Mouse (Mus musculus) layer of hippocampus, postnatal 36 days (tissue): ENCODE data around the gene Med12. TPM values are rescaled to one million over a fixed set of nuclear protein-coding genes. Genes with fewer than 3 reads are reported as not detected.
"Not testable (repeated sequence)": the region's sequence is repeated elsewhere in the genome, so short reads cannot be mapped to it uniquely, and the experiment has no call there.

Experiments used
- DNase-seq, 2 experiments: peaks; one replicate each; pipeline ENCODE4 v3.0.0; 2022
- total RNA-seq, 2 experiments: library from RNA; stranded (reverse); gene quantifications; 2 replicates each; pipeline ENCODE4 v1.2.3; 2021

The Med12 gene
- total RNA-seq, 2 experiments from 2014 or later, result 23.1 to 26.5 TPM

DNA sequence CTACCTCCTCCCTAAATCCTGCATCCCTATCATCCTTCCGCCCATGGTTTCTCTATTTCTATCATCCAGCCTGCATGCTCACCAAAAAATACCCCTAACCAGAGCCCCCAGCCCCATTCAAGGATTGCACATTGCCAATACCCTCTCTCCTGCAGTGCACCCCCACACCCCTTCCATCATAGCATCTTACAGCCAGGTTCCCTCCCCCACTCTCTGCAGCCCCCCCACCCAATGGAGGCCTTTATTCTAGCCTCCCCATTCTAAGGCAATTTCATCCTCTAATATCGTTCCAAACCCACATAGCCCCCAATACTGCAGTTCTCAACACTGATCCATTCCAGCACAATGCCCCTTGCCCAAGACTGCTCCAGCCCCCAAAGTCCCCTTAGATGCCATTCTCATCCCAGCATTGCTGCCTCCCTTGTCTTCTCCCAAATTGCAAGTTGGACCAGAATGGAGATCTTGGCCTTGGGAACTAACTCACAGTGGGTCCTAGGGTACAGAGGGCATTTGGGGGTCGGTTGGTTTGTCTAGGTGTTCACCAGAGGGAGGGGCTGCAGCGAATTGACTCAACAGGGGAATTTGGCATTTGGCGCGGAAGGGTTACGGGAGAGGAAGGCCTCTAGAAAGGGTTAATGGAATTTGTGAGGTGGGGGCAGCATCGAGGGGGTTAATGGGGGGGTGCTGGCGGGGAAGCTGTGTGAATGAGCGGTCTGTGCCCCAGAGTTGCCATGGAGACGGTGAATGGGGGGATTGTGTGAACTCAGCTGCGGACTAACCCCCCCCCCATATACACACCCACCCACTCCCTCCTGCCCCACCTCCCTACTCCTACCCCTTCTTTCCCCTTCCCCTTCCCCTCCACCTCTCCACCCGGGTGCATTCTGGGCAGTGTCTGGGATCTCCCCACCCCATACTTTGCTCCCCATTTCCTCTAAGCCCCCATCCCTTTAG lies 25.9 kb downstream of the Med12 start:
- no peak for DNase-seq

DNA sequence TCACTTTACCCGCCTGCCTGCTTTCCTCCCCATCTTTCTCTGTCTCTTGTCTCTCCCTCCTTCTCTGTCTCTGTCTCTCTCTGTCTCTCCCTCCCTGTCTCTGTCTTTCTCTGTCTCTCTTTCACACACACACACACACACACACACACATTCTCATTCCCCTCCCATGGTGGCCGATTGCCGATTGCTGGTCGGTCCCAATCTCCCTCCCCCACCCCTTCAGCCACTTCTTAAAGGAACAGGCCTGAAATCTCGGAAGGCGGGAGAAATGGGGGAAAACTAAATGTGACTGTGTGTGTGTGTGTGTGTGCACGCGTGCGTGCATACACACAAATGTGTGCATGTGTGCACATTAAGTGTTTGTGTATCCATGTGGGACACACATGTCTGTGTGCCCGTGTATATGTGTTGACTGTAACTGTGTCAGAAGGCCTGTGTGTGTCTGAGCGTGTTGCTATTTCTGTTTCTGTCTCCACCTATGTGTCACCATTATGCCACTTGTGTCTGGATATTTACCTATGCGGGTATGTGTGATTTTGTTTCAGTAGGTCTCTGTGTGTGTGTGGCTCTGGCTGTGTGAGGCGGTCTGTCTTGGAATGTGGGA lies 26.7 kb downstream of the Med12 start:
- no peak for DNase-seq

GRCm38 (mm10) chrX:101301654-101302053 lies 27.8 kb downstream of the Med12 start:
- DNase-seq, result no peak

GRCm38 (mm10) chrX:101304646-101305045 lies 30.8 kb downstream of the Med12 start:
- no peak for DNase-seq

DNA sequence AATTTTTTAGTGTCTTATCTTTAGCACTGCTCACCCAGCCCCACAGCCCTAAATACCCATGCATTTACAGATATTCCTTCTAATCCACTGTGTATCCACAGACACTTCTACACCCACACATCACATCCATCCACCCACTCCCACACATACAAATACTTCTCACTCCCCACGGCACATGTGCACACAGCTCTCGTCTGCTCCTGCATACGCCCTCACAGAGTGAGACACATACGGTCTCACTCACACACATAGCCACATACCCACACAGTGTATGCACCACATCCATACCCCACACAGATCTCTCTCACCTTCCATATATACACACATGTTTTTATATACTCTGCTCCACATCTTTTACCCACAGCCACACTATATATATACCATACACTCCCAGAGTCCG lies 35.5 kb downstream of the Med12 start:
- DNase-seq, result no peak

- DNase-seq, result peak; percentile 75 to 80
Measured at GRCm38 (mm10) chrX:101313625-101314359, 40.0 kb downstream of the Med12 start.

GRCm38 (mm10) chrX:101319775-101320174 lies 45.9 kb downstream of the Med12 start:
- DNase-seq, result no peak

GRCm38 (mm10) chrX:101325989-101326899 lies 52.4 kb downstream of the Med12 start:
- no peak for DNase-seq

DNA sequence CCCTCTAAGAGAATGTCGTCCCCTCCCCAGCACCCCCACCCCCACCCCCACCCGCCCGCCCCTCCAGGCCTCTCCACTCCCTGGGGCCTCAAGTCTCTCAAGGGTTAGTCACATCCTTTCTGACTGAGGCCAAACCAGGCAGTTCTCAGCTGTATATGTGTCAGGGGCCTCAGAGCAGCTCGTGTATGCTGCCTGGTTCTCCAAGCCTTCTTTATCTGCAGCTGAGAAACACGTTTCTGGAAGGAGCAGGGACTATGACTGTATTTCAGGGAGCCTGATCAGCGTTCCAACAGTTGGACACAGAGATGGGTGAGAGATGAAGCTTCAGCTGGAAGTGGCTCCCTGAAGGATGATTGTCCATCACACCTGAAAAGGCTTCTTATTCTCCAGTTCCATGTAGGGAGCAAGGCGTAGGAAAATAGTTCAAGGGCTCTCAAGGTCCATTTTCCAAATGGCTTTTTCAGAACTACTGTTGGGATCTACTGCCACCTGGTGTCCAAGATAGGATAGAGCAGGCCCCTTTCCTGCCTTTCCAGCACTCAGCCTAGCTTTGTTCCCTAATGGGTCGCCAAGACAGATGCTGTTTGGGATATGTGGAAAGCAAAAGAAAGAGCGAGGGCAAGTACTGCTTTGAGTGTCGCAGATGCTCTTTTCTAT lies 55.7 kb downstream of the Med12 start:
- DNase-seq, result peak; percentile 43 to 53

DNA sequence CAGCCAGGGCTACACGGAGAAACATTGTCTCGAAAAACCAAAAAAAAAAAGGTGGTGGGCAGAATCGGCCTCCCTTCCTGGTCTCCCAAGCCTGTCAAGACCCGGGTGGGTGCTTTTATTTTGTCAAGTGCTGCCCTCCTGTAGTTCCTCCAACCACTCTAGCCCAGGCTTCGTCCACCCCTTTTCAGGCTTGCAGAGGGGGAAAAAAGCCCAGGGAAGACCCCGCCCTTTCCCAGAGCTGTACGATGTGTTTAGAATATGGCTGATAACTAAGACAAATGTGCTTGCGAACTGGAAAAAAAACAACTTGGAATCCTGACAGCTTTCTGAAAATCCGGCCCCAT lies 58.2 kb downstream of the Med12 start:
- DNase-seq, result no peak

- DNase-seq, result peak; percentile 80 to 83
Measured at GRCm38 (mm10) chrX:101332375-101333211, 58.8 kb downstream of the Med12 start.

DNA sequence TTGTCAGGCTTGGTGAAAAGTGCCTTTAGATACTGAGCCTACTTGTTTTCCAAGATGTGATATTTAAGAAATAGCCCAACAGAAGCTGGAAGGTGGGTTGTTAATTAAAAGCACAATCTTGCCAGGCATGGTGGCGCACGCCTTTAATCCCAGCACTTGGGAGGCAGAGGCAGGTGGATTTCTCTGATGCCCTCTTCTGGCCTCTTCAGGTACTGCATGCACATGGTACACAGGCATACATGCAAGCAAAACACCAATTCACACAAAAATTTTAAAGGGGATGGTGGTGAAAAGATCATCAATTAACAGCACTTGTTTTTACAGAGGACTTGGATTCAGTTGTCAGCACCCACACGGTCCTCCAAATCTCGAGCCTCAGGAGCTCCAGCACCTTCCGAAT lies 60.8 kb downstream of the Med12 start:
- DNase-seq, result no peak

GRCm38 (mm10) chrX:101338666-101339065 lies 64.8 kb downstream of the Med12 start:
- DNase-seq, result no peak

- DNase-seq, result not testable (repeated sequence)
Measured at GRCm38 (mm10) chrX:101342837-101343236, 69.0 kb downstream of the Med12 start.

DNA sequence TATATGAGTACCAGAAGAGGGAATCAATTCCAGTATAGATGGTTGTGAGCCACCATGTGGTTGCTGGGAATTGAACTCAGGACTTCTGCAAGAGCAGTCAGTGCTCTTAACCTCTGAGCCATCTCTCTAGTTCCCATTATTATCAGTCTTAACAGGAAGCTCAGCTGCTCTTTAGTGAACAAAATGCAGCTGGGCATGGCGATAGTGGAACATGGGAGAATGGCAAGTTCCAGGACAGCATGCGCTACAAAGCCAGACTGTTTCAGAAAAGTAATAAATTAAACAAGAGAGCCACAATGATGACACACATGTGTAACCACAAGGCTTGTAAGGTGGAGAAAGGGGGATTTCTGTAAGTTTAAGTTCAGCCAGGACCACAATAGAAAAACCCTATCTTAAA lies 71.6 kb downstream of the Med12 start:
- no peak for DNase-seq

- DNase-seq, result no peak
Measured at GRCm38 (mm10) chrX:101346475-101346874, 72.6 kb downstream of the Med12 start.
